Mouse (Mus musculus): Measurements from ENCODE around the gene A730015C16Rik. TPM values are rescaled to one million over a fixed set of nuclear protein-coding genes. Genes with fewer than 3 reads are reported as not detected.

Gene A730015C16Rik
- total RNA-seq (2015) (not detected in 2 replicates), total RNA-seq (2017) (0.15 and 0.24 TPM in 2 replicates)

GRCm38 (mm10) chr4:108848505-108848848 lies at the start of gene A730015C16Rik:
Gene A730015C16Rik, minus strand, starts transcription at chr4:108848619.
- peak; percentile 16 for ATAC-seq (ENCODE audit: poor library complexity, severe bottlenecking)

GRCm38 (mm10) chr4:108890876-108891275 lies 42.5 kb upstream of the A730015C16Rik start:
- no peak for ATAC-seq (ENCODE audit: poor library complexity, severe bottlenecking)

GRCm38 (mm10) chr4:108887456-108887855 lies 39.0 kb upstream of the A730015C16Rik start:
- ATAC-seq (ENCODE audit: poor library complexity, severe bottlenecking) = no peak

GRCm38 (mm10) chr4:108883815-108884214 lies 35.4 kb upstream of the A730015C16Rik start:
- no peak for ATAC-seq (ENCODE audit: poor library complexity, severe bottlenecking)

GRCm38 (mm10) chr4:108878963-108879822 lies 30.8 kb upstream of the A730015C16Rik start, which contains the start of gene Rab3b:
Gene Rab3b, plus strand, starts transcription at chr4:108879063.
- peak; percentile 91 for ATAC-seq (ENCODE audit: poor library complexity, severe bottlenecking)

- no peak for ATAC-seq (ENCODE audit: poor library complexity, severe bottlenecking)
These were observed 29.5 kb upstream of the A730015C16Rik start for GRCm38 (mm10) chr4:108877901-108878300.

- no peak for ATAC-seq (ENCODE audit: poor library complexity, severe bottlenecking)
These were observed 25.3 kb upstream of the A730015C16Rik start for GRCm38 (mm10) chr4:108873746-108874145.

- ATAC-seq (ENCODE audit: poor library complexity, severe bottlenecking) = peak; percentile 96
These were observed 21.4 kb upstream of the A730015C16Rik start for GRCm38 (mm10) chr4:108869730-108870374.

- ATAC-seq (ENCODE audit: poor library complexity, severe bottlenecking) = no peak
These were observed 18.4 kb upstream of the A730015C16Rik start for GRCm38 (mm10) chr4:108866806-108867205.

GRCm38 (mm10) chr4:108847715-108848504 lies 509 bp downstream of the A730015C16Rik start, which contains the start of gene Kti12:
Gene Kti12, plus strand, starts transcription at chr4:108847785.
- peak; percentile 89 for ATAC-seq (ENCODE audit: poor library complexity, severe bottlenecking)

GRCm38 (mm10) chr4:108845824-108846569 lies 2.4 kb downstream of the A730015C16Rik start:
- no peak for ATAC-seq (ENCODE audit: poor library complexity, severe bottlenecking)

GRCm38 (mm10) chr4:108843336-108843735 lies 5.1 kb downstream of the A730015C16Rik start:
- ATAC-seq (ENCODE audit: poor library complexity, severe bottlenecking) = no peak

- ATAC-seq (ENCODE audit: poor library complexity, severe bottlenecking) = no peak
These were observed 6.4 kb downstream of the A730015C16Rik start for GRCm38 (mm10) chr4:108841920-108842578.

GRCm38 (mm10) chr4:108838031-108838430 lies 10.4 kb downstream of the A730015C16Rik start:
- no peak for ATAC-seq (ENCODE audit: poor library complexity, severe bottlenecking)

- no peak for ATAC-seq (ENCODE audit: poor library complexity, severe bottlenecking)
These were observed 12.9 kb downstream of the A730015C16Rik start for GRCm38 (mm10) chr4:108835496-108835895.

GRCm38 (mm10) chr4:108834971-108835311 lies 13.5 kb downstream of the A730015C16Rik start:
- ATAC-seq (ENCODE audit: poor library complexity, severe bottlenecking) = no peak

- ATAC-seq (ENCODE audit: poor library complexity, severe bottlenecking) = peak; percentile 54
These were observed 14.1 kb downstream of the A730015C16Rik start, which contains the start of gene Txndc12 for GRCm38 (mm10) chr4:108834115-108834970. Gene Txndc12, plus strand, starts transcription at chr4:108834601.

GRCm38 (mm10) chr4:108833828-108834114 lies 14.6 kb downstream of the A730015C16Rik start:
- ATAC-seq (ENCODE audit: poor library complexity, severe bottlenecking) = peak; percentile 64; the same call in 1 of the 2 replicates

All from megakaryocyte, adult 5-6 weeks (primary cell).